ENCODE assay signal across 27 mouse cellular contexts in the genomic region with DNA sequence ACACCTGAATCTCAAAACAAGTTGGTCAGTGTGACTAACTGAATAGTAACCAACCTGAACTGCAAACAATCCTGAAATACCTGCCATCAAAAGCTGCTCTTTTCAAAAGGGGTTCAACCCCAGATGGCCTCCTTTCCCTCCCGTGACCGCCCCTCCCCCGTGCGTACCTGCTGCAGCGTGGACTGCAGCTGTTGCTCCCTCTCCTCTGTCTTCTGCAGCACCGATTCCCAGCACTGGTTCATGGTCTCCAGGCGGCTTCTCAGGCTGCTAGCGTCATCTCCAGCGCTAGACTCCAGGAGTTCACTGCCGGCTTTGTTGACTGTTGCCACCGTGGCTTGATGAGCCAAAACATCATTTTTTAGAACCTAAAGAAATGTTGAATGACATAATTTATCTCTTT. TPM values are rescaled to one million over a fixed set of nuclear protein-coding genes. Genes with fewer than 3 reads are reported as not detected.
A peak's percentile ranks its signal among the peaks of the same experiment; 100 is the strongest.
DNase-seq lines count a peak whose midpoint lies in the region; ATAC-seq and TF ChIP-seq lines count a peak whose summit lies in the region.
"Had no signal": no experiment of that assay in that cellular context is flagged by ENCODE, and none has a peak within 500 bp of the region (broad histone marks: within the 10 kb centered on the region; RNA-seq: fewer than 3 reads in every experiment).

No protein-coding gene starts in this region.

- H3K4me2 ChIP-seq in intestine, postnatal 0 days (replicated peaks; ENCODE audit: low read depth): no peak overlapping the region
- no peak overlapping the region for H3K4me2 ChIP-seq in intestine, embryonic 16.5 days (ENCODE audit: low read depth, low read length)
- H3K4me2 ChIP-seq: embryonic facial prominence, embryonic 13.5 days; embryonic facial prominence, embryonic 15.5 days; forebrain, embryonic 12.5 days had no signal

- H3K9ac ChIP-seq in intestine, postnatal 0 days (ENCODE audit: low read depth, low read length): no peak overlapping the region
- no peak overlapping the region for H3K9ac ChIP-seq in intestine, embryonic 16.5 days (ENCODE audit: low read depth, low read length)
- H3K9ac ChIP-seq: embryonic facial prominence, embryonic 13.5 days; embryonic facial prominence, embryonic 15.5 days; forebrain, embryonic 12.5 days had no signal

- no peak for TF ChIP-seq CTCF in intestine, postnatal 0 days (IDR thresholded peaks at IDR 0.05; ENCODE audit: low read depth)

- no peaks in the 10 kb centered on the region for H3K4me1 ChIP-seq in intestine, postnatal 0 days (replicated peaks; ENCODE audit: control insufficient read depth, insufficient read depth, low read length)
- H3K4me1 ChIP-seq in intestine, embryonic 16.5 days (ENCODE audit: control insufficient read depth, insufficient read depth, low read length): no peaks in the 10 kb centered on the region
- H3K4me1 ChIP-seq: embryonic facial prominence, embryonic 13.5 days; embryonic facial prominence, embryonic 15.5 days; forebrain, embryonic 10.5 days; forebrain, embryonic 12.5 days had no signal

- DNase-seq in heart, adult 11 months: peak; percentile 82
- no peak for DNase-seq in heart, adult 18-20 months
- peak; percentile 14 for DNase-seq in thymus, postnatal 4 days
- DNase-seq in thymus, postnatal 10 days (ENCODE audit: low spot score in 2 of 2): no peak
- no peak for DNase-seq in frontal cortex, postnatal 14 days (ENCODE audit: low spot score in 2 of 2)
- DNase-seq: adrenal gland, adult 2 months; adrenal gland, postnatal 10 days; adrenal gland, postnatal 25 days; B cell, adult 2 months; cerebellum, adult 11 months; cerebellum, adult 8-10 months; cerebellum, adult 9-11 months; embryo, embryonic 11 days had no signal

- H3K27me3 ChIP-seq in intestine, postnatal 0 days (replicated peaks; ENCODE audit: control insufficient read depth, insufficient read depth, low read length): no peaks in the 10 kb centered on the region
- H3K27me3 ChIP-seq in intestine, embryonic 16.5 days (replicated peaks; ENCODE audit: control insufficient read depth, insufficient read depth, low read length): no peaks in the 10 kb centered on the region
- H3K27me3 ChIP-seq: CH12.LX; embryonic facial prominence, embryonic 13.5 days; embryonic facial prominence, embryonic 15.5 days; forebrain, embryonic 12.5 days had no signal

- peaks cover 73% of the 10 kb centered on the region for H3K36me3 ChIP-seq in intestine, postnatal 0 days (ENCODE audit: control insufficient read depth, insufficient read depth)
- H3K36me3 ChIP-seq in intestine, embryonic 16.5 days (ENCODE audit: control insufficient read depth, insufficient read depth, low read length): peaks cover 24% of the 10 kb centered on the region; the same call in 1 of the 2 replicates

- no peak for ATAC-seq in intestine, postnatal 0 days
- ATAC-seq in intestine, embryonic 16.5 days: no peak
- ATAC-seq: CD4-positive, CD25-positive, alpha-beta regulatory T cell, adult 4 months; forebrain, embryonic 14.5 days had no signal

- H3K9me3 ChIP-seq in intestine, postnatal 0 days (ENCODE audit: control insufficient read depth): no peaks in the 10 kb centered on the region
- no peaks in the 10 kb centered on the region for H3K9me3 ChIP-seq in intestine, embryonic 16.5 days (ENCODE audit: control insufficient read depth, low read length)
- H3K9me3 ChIP-seq: embryonic facial prominence, embryonic 13.5 days; embryonic facial prominence, embryonic 15.5 days; forebrain, embryonic 10.5 days; forebrain, embryonic 12.5 days had no signal

- H3K4me3 ChIP-seq in intestine, postnatal 0 days (ENCODE audit: low read depth, low read length): no peak overlapping the region
- no peak overlapping the region for H3K4me3 ChIP-seq in intestine, embryonic 16.5 days (ENCODE audit: low read length)
- H3K4me3 ChIP-seq: embryonic facial prominence, embryonic 13.5 days; embryonic facial prominence, embryonic 15.5 days; erythroblast, embryonic 14.5 days; forebrain, embryonic 10.5 days; forebrain, embryonic 12.5 days had no signal

- 0 out of 2 replicates have a peak overlapping the region, but pooled peaks have one; percentile 21 for H3K27ac ChIP-seq in intestine, postnatal 0 days (ENCODE audit: low read depth, low read length)
- no peak overlapping the region for H3K27ac ChIP-seq in intestine, embryonic 16.5 days (ENCODE audit: low read length)
- H3K27ac ChIP-seq: embryonic facial prominence, embryonic 13.5 days; embryonic facial prominence, embryonic 15.5 days; forebrain, embryonic 10.5 days; forebrain, embryonic 12.5 days had no signal

- whole genome bisulfite sequencing in intestine, postnatal 0 days: 93% methylated on average over 11 of the region's 11 CpGs
- 91% methylated on average over 11 of the region's 11 CpGs for WGBS in intestine, embryonic 16.5 days

RNA-seq across cellular contexts. Expression of gene Bmp8a, which starts 38.5 kb away (rescaled TPM):
- total RNA-seq in heart, adult 18-20 months (2021): not detected
- polyA plus RNA-seq in intestine, postnatal 0 days (2015; fragmentation: Nextera tagmentation; extraction: Ambion mirVana): 7.3 and 8.1 TPM in 2 replicates
- polyA plus RNA-seq in intestine, embryonic 16.5 days (2015; fragmentation: Nextera tagmentation; extraction: Ambion mirVana): 0.64 and 1.1 TPM in 2 replicates
- total RNA-seq: adrenal gland, postnatal 25 days; adrenal gland, postnatal 4 days; common myeloid progenitor, adult 5-6 weeks had no signal
- polyA plus RNA-seq: CD4-positive, CD25-positive, alpha-beta regulatory T cell, adult 4 months; erythroblast, embryonic 14.5 days; forebrain, embryonic 12.5 days; forebrain, embryonic 14.5 days had no signal

RNA-seq across cellular contexts. Expression of gene Oxct2a, which starts 58.2 kb away (rescaled TPM):
- total RNA-seq in heart, adult 18-20 months (2021): not detected
- 0.21 and 0.24 TPM in 2 replicates for polyA plus RNA-seq in intestine, postnatal 0 days (2015; fragmentation: Nextera tagmentation; extraction: Ambion mirVana)
- polyA plus RNA-seq in intestine, embryonic 16.5 days (2015; fragmentation: Nextera tagmentation; extraction: Ambion mirVana): not detected in 2 replicates
- total RNA-seq: adrenal gland, adult 2 months; adrenal gland, postnatal 25 days; adrenal gland, postnatal 4 days; common myeloid progenitor, adult 5-6 weeks; MEL had no signal
- polyA plus RNA-seq: adrenal gland, adult 2 months; CD4-positive, CD25-positive, alpha-beta regulatory T cell, adult 4 months; embryonic facial prominence, embryonic 11.5 days; embryonic facial prominence, embryonic 13.5 days; erythroblast, embryonic 14.5 days; forebrain, embryonic 10.5 days; forebrain, embryonic 12.5 days; forebrain, embryonic 14.5 days had no signal

Comparison
In these comparisons a context has a peak if more than half of its experiments do, and no peak if none do; other contexts are left out.
1. DNase-seq: peak in heart, adult 11 months (single experiment) and thymus, postnatal 4 days (single experiment); none in heart, adult 18-20 months (0 of 2), thymus, postnatal 10 days (0 of 2) and frontal cortex, postnatal 14 days (0 of 2).